Mouse (Mus musculus): Measurements from ENCODE around the gene Lingo3. TPM values are rescaled to one million over a fixed set of nuclear protein-coding genes. Genes with fewer than 3 reads are reported as not detected.
"Not testable (repeated sequence)": the region's sequence is repeated elsewhere in the genome, so short reads cannot be mapped to it uniquely, and the experiment has no call there.

Lingo3 gene
- total RNA-seq, 2 experiments from 2014 or later: 1.8 to 2.5 TPM

DNA sequence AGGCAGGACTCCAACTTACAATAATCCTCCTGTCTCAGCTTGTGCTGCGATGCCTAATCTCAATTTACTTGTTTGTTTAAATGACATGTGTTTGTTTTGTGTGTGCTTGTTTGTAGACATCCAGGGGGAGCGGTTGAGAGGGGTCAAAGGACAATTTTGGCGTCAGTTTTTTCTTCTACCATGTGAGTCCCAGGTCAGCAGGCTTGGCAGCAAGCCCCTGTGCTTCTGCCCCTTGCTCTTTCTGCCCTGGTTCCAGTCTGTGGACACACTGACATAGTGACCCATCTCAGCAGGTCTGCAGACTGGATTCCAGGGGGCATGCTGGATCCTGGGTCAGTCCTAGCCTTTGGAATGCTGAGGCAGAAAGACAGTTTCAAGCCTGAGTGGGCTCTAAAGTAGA, 24.4 kb downstream of the Lingo3 start:
- no peak for DNase-seq

DNA sequence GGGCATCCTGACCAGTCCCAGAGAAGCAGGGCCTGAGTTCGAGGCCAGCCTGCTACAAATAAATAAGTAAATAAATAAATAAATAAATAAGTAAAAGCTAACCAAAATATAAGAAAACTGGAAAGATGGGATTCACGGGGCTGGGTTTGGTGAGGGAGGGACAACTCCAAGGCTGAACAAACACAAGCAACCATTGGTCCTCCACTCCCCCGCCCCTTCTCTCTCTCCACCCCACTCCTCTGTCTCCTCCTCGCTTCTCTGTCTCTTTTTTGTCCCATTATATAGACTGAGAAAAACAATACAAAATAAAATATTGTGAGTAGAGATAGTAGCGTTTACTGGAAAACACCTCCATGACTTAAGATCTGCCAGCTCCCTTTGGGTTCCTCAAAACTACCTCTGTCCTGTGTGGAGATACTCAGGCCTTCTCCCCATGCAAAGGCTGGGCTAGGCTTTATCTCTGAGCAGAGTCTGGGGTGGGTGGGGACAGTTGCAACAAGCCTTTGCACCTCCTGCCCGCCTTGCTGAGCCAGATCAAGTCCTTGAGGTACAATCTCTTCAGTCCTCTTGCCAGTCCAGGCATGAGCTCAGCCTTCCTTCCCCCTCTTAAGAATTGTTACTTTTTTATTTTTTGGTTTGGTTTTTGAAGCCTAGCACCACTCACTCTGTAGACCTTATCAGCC, 25.1 kb downstream of the Lingo3 start:
- no peak for DNase-seq

GRCm38 (mm10) chr10:80817955-80818354, 25.9 kb downstream of the Lingo3 start:
- DNase-seq: not testable (repeated sequence)

DNA sequence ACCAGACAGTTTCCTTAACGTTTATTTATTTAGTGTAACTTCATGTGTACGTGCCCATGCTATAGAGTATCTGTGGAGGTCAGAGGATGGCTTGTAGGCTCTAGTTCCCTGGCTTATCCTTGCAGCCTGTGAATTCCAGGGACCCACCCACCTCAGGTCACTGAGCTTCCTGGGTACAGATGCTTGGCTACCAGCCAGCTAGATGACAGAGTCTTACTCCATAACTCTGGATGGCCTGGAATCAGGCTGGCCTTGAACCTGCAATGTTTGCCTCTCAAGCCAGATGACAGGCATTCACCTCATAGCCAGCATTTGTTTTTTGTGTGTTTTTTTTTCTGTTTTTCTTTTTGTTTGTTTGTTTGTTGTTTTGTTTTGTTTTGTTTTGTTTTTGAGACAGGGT, 26.7 kb downstream of the Lingo3 start:
- no peak for DNase-seq

GRCm38 (mm10) chr10:80816303-80816702, 27.5 kb downstream of the Lingo3 start:
- not testable (repeated sequence) for DNase-seq

GRCm38 (mm10) chr10:80814800-80815199, 29.0 kb downstream of the Lingo3 start:
- no peak for DNase-seq

GRCm38 (mm10) chr10:80813366-80813765, 30.5 kb downstream of the Lingo3 start, which contains the start of gene Jsrp1:
Gene Jsrp1 (minus strand): TSS chr10:80813498.
- no peak for DNase-seq

GRCm38 (mm10) chr10:80812391-80813041, 31.3 kb downstream of the Lingo3 start:
- DNase-seq: no peak

DNA sequence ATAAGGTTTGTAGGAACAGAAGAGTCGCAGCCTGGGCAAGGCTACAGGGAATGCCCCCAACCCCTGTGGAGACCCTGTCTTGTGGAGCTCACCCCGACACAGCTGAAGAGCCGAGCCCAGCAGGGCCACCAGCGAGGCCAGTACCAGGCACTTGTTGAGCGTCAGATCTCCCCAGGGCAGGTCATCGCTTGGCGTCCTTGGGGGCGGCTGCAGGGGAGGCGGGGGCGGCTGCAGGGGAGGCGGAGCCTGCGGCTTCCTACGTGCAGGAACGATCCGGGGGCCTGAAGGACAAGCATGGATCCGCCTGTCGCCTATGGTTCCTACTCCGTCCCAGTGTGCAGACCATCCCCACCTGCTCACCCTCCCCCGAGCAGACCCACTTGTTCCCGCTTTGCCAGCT, 33.8 kb downstream of the Lingo3 start:
- DNase-seq: no peak

- DNase-seq: no peak
Observed at GRCm38 (mm10) chr10:80808985-80809632, 34.7 kb downstream of the Lingo3 start.

GRCm38 (mm10) chr10:80808099-80808984, 35.5 kb downstream of the Lingo3 start:
- DNase-seq: no peak

GRCm38 (mm10) chr10:80807057-80807627, 36.7 kb downstream of the Lingo3 start:
- peak; percentile 79 for DNase-seq

GRCm38 (mm10) chr10:80806341-80807056, 37.3 kb downstream of the Lingo3 start:
- no peak for DNase-seq

- DNase-seq: peak; percentile 89
Observed at GRCm38 (mm10) chr10:80805925-80806324, 37.9 kb downstream of the Lingo3 start.

- no peak for DNase-seq
Observed at GRCm38 (mm10) chr10:80805322-80805721, 38.5 kb downstream of the Lingo3 start.

GRCm38 (mm10) chr10:80804916-80805315, 38.9 kb downstream of the Lingo3 start, which contains the start of gene Amh:
Gene Amh (plus strand): TSS chr10:80805243.
- no peak for DNase-seq

DNA sequence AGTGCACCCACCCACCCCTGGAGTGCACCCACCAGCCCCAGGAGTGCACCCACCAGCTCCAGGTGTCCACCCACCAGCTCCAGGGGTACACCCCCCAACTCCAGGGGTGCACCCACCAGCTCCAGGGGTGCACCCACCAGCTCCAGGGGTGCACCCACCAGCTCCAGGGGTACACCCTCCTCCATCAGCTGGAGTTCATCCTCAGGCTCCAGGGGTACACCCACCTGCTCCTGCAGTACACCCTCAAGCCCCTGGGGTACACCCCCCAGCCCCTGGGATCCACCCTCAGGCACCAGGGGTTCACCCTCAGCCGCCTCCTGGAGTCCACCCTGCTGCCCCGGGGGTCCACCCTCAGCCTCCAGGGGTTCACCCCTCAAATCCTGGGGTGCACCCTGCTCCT, 39.5 kb downstream of the Lingo3 start:
- DNase-seq: no peak

GRCm38 (mm10) chr10:80802996-80803395, 40.8 kb downstream of the Lingo3 start:
- no peak for DNase-seq

DNA sequence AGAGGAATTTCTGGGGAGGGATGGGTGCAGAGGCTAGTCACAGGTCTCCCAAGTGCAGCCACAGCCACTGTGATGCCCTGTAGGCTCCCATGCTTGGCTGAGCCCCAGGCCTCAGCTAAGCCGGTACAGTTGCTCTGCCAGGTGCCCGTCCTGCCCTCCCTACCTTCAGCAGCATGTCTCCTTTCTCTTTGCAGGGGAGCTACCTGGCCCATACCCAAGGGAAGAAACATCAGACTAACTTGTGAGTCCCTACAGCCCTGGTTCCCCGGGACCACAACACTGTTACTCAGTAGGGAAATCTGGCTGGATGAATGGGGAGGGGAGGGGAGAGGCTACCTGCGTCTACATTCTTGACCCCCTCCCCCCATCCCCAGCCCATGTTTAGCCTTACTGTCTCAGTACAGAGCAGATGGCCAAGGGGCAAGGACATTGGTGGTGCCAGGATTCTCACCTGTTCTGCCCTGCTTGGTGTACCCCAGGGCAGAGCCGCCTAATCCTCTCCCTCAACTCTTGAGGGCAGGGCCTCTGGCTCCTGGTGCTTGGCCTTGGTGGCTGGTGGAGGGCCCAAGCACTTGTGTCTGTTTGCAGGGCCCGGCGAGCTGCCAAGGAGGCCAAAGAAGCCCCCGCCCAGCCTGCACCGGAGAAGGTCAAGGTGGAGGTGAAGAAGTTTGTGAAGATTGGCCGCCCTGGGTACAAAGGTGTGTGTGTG, 41.5 kb downstream of the Lingo3 start:
- DNase-seq: no peak

DNA sequence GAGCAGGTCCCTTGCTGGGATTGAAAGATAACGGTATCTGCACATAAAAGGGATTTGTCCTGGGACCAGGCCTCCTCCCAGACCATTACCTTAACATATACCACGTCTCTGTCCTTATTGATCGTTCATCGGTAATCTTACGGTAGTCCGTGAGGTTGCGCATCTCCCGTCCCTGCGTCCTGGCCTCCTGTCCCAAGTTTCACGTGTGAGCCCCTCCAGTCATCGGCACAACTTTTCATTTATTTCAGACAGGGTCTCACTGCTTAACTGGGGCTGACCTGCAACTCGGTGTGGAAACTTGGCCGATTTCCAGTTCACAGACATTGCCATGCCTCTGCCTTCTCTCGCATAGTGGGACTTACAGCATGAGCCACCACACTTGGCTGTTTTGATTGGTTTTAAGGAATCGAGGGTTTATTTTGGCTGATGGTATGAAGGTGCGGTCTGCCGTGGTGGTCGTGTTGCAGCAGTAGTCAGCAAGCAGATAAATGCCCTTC, 44.7 kb downstream of the Lingo3 start:
- no peak for DNase-seq

Measured in heart, postnatal 4 days (tissue).